Mouse (Mus musculus) heart, embryonic 12.5 days (tissue): Measurements from ENCODE around the gene Kdelc1. TPM values are rescaled to one million over a fixed set of nuclear protein-coding genes. Genes with fewer than 3 reads are reported as not detected.

Experiments
- ATAC-seq: fragments of 200-750 bp; cut with Nextera tagmentation; 2 replicates; pipeline ENCODE4 v1.8.0; 2017; ENCODE audit warnings: moderate TSS enrichment, moderate library complexity; ENCODE audit not compliant: insufficient number of reproducible peaks, low FRiP score
- H3K27ac ChIP-seq: fragments of 300-500 bp; sonication (generic); 2 replicates; pipeline ENCODE4 v1.5.1; 2016; ENCODE audit warnings: mild to moderate bottlenecking, moderate library complexity; ENCODE audit not compliant: poor library complexity, severe bottlenecking
- H3K27me3 ChIP-seq: fragments of 300-500 bp; sonication (generic); replicated peaks from 2 replicates; pipeline ENCODE4 v1.6.1; 2016; ENCODE audit warnings: mild to moderate bottlenecking, moderate library complexity
- H3K36me3 ChIP-seq: fragments of 300-500 bp; sonication (generic); 2 replicates; pipeline ENCODE4 v1.6.1; 2016; ENCODE audit warnings: mild to moderate bottlenecking, moderate library complexity
- H3K4me1 ChIP-seq: fragments of 300-500 bp; sonication (generic); replicated peaks from 2 replicates; pipeline ENCODE4 v1.6.1; 2016; ENCODE audit warnings: mild to moderate bottlenecking
- H3K4me2 ChIP-seq: fragments of 300-500 bp; sonication (generic); 2 replicates; pipeline ENCODE4 v1.6.1; 2016; ENCODE audit warnings: mild to moderate bottlenecking, moderate library complexity
- H3K4me3 ChIP-seq: fragments of 300-500 bp; sonication (generic); 2 replicates; pipeline ENCODE4 v1.5.1; 2016; ENCODE audit warnings: mild to moderate bottlenecking
- H3K9ac ChIP-seq: fragments of 300-500 bp; sonication (generic); 2 replicates; pipeline ENCODE4 v1.6.1; 2016; ENCODE audit warnings: mild to moderate bottlenecking, moderate library complexity
- H3K9me3 ChIP-seq: fragments of 300-500 bp; sonication (generic); replicated peaks from 2 replicates; pipeline ENCODE4 v1.6.1; 2016; ENCODE audit warnings: mild to moderate bottlenecking, moderate library complexity
- WGBS: fragments of 180-500 bp; shearing (Covaris S2); methylation state at CpG from one replicate; pipeline ENCODE4 v1.1.7; 2016; 5-methylcytosine and 5-hydroxymethylcytosine counted together
- polyA plus RNA-seq: library from polyadenylated mRNA; unstranded; fragments of >200 nt; fragmentation: Nextera tagmentation; extraction: Ambion mirVana; gene quantifications from 2 replicates; pipeline ENCODE4 v1.2.1, GENCODE M21; 2016

Gene Kdelc1
- polyA plus RNA-seq, 1 experiment from 2014 or later: 54.7 TPM

DNA sequence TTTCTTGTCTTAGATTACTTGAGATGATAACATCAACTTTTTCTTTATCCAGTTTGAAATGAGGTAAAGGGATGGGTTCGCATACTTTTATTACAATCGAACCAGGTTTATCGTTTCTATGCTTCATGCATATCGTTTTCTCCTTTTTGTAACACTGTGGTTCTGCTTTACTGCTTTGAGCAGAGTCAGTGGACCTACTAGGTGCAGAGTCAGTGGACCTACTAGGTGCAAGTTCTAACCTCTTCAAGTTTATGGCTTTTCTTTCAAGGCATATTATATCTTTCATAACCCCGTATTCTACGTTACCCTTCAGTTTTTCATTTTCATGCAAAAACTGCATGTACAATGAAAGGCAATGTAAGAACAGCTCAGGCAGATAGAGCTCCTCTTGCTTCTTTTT is 55.2 kb downstream of the Kdelc1 start:
- Histone ChIP-seq H3K36me3 (no peaks in the 10 kb centered on the region), H3K4me1 (no peaks in the 10 kb centered on the region), H3K27me3 (no peaks in the 10 kb centered on the region), H3K4me2 (no peak overlapping the region), H3K27ac (no peak overlapping the region), H3K4me3 (no peak overlapping the region), H3K9me3 (no peaks in the 10 kb centered on the region), H3K9ac (no peak overlapping the region)
- no peak for ATAC-seq
- 95% methylated on average over 6 of the region's 6 CpGs for WGBS

DNA sequence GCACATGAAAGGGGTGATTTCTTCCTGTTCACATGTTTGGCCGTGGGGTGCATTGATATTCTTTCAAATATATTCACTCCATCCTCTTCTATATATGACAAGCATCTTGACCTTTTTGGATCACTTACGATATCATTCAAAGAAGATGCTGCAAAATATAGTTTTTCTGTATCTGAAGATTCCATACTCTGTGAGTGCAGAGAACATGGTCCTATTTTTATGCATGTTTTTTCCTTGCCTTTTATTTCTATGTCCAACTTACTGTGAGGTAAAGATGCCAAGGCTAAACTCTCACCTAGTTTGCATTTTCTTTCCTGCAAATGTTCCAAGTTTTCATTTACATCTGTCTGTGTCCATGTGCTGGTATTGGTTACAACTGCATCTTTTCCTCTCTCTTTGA is 56.8 kb downstream of the Kdelc1 start, which contains the start of gene Gm8251:
Gene Gm8251 (minus strand): TSS at position 101 of the 400 bp plus-strand sequence.
- H3K9me3 ChIP-seq: no peaks in the 10 kb centered on the region
- no peak within 1 kb of the TSS for H3K27ac ChIP-seq
- 79% methylated on average over 2 of the region's 2 CpGs for WGBS
- no peak within 1 kb of the TSS for H3K4me3 ChIP-seq
- no peak for ATAC-seq
- no peaks in the 10 kb centered on the region for H3K36me3 ChIP-seq
- H3K27me3 ChIP-seq: no peaks in the 10 kb centered on the region
- H3K4me1 ChIP-seq: no peaks in the 10 kb centered on the region
- no peak within 1 kb of the TSS for H3K4me2 ChIP-seq
- H3K9ac ChIP-seq: no peak within 1 kb of the TSS

DNA sequence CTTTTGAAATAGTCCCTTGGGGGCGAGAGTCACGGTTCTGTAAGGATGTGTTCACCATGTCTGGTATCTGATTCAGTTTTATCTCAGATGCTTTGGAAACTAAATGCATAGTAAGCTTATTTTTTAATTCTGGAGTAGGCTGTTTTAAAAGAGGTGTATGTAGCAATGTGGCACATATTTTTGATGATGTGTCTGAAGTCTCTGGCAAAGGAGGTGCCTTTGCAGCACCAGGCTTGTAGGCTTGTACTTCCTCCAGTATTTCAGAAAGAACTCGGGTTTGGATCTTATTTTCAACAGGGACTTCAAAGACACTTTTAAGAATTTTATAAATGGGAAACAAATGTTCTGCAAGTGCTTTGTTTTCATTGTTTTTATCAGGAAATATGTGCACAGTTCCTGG is 60.8 kb downstream of the Kdelc1 start:
- Histone ChIP-seq H3K4me2 (no peak overlapping the region), H3K9ac (no peak overlapping the region), H3K4me3 (no peak overlapping the region), H3K9me3 (no peaks in the 10 kb centered on the region), H3K27me3 (no peaks in the 10 kb centered on the region), H3K4me1 (no peaks in the 10 kb centered on the region), H3K27ac (no peak overlapping the region), H3K36me3 (no peaks in the 10 kb centered on the region)
- 73% methylated on average over 3 of the region's 3 CpGs for WGBS
- no peak for ATAC-seq

Other genes with a start within 250 kb of the Kdelc1 start
- gene Tpp2, start 185.2 kb downstream of the Kdelc1 start, polyA plus RNA-seq: 55.2 and 56.0 TPM in 2 replicates
- gene Mettl21c, start 98.8 kb downstream of the Kdelc1 start, polyA plus RNA-seq: 0.39 and 0.43 TPM in 2 replicates
- gene Gm8251, start 56.9 kb downstream of the Kdelc1 start, polyA plus RNA-seq: 0.06 TPM in 1 of 2 replicates, not detected in the other
- gene Tex30, start 16.4 kb downstream of the Kdelc1 start, polyA plus RNA-seq: 77.2 and 77.7 TPM in 2 replicates
- 14.9 and 16.3 TPM in 2 replicates for gene Bivm, start 149 bp upstream of the Kdelc1 start, polyA plus RNA-seq
- gene Ercc5, start 28.9 kb upstream of the Kdelc1 start, polyA plus RNA-seq: 16.8 and 19.1 TPM in 2 replicates
- gene Mettl21e, start 100.2 kb upstream of the Kdelc1 start, polyA plus RNA-seq: not detected in 2 replicates